Mouse (Mus musculus) brain, embryonic 14.5 days (tissue): ENCODE data around the gene Thsd4.

Experiments used
- CTCF ChIP-seq: fragments of 200-500 bp; IDR thresholded peaks from 2 replicates; pipeline ENCODE4 v1.5.1; 2012; ENCODE audit warnings: inconsistent platforms, mild to moderate bottlenecking, moderate library complexity, borderline replicate concordance; ENCODE audit not compliant: insufficient read depth, insufficient read length; ENCODE audit errors: extremely low read depth
- POLR2A ChIP-seq: fragments of 200-500 bp; IDR thresholded peaks from 2 replicates; pipeline ENCODE4 v1.6.1; 2012; ENCODE audit warnings: mild to moderate bottlenecking, inconsistent platforms, borderline replicate concordance; ENCODE audit not compliant: poor library complexity, insufficient read depth, insufficient read length, severe bottlenecking; ENCODE audit errors: extremely low read depth

DNA sequence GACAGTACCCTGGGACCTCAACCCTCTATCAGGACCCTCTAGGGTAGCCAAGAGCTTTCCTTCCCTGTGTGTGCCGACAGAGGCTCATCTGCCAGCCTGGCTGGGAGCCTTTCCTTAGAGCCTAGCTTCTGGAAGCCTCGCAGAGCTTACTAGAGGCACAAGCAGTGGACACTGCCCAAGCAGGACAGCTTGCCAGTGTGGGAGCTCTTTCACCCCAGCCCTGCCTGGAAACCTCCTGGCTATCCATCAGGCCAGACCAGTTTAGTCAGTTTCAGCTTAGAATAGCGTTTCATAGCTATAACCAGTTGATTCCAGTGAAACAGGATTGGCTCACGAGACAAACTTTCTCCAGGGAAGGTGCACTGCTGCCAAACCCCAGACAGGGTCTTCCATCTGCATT, 215.6 kb downstream of the Thsd4 start:
- TF ChIP-seq CTCF (no peak), POLR2A (no peak)
